Mouse (Mus musculus): ENCODE data around the gene Zbtb18.

The Zbtb18 gene

DNA sequence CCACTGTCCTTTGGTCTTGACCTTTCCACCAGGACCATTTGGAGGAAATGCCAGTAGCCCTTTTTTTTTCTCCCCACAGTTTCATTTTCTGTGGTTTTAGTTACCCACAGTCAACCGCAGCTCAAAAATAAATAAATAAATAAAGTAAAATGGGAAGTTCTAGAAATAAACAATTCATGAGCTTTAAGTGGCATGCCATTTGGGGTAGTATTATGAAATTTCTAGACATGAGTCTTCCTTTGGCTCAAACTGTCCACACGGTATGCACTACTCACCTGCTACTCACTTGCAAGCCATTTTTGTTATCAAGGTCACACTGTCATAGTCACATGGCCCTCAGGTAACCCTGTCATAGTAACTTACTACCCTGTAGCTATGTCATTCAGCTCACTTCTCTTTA, 41.5 kb downstream of the Zbtb18 start:
- DNase-seq (ENCODE audit: low spot score) = no peak

DNA sequence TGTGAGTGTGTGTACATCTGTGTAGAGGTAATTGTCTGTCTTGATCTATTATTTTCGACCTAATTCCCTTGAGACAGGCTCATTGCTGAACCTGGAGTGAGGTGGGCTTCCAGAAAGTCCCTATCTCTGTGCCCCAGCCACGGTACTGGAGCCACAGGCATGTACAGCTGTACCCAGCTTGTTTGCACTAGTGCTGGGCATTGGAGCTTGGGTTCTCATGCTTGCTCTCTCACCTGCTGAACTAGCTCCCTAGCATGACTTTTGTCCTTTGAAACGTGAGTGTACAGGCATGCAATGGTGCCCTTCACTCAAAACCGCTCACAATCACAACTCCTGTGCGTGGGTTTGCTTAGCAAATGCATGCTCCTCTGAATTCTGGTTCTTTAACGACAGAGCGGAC, 42.1 kb downstream of the Zbtb18 start:
- no peak for DNase-seq (ENCODE audit: low spot score)

DNA sequence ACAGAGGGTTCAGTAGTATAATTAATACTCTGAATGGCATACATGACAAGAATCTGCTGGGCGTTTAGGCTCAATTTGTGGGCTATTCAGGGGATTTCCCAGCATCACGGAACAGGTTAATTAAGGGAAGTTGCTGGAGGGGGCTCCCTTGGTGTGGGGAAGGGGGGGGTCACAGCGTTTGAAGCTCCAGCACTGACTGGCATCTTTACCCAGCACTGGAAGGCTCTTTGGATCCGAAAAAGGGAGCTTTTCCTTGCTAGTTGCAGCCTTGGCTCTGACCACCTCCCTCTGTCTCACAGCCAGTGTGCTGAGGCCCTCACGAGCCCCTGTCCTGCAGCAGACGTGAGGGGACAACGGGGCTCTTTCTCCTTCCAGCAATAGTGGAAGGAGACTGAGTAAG, 42.5 kb downstream of the Zbtb18 start:
- no peak for DNase-seq (ENCODE audit: low spot score)

DNA sequence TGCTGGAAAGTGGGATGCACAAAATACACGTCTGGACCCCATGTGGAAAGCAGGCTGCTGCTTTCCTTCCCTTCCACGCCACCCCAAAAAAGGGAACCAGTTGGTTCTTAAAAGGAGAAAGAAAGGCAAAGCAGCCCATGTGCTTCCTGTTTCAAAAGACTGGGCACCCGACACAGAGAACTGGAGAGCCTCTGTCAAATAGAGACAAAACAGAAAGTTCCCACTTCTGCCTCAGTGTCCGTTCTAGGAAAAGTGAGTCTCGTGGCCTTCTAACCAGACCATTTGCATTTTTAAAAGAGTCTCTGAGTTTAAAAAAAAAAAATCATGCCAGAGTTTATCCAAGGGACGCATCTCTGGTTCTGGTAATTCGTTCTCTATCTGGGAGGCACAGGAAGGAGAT, 47.7 kb downstream of the Zbtb18 start:
- DNase-seq (ENCODE audit: low spot score) = no peak

DNA sequence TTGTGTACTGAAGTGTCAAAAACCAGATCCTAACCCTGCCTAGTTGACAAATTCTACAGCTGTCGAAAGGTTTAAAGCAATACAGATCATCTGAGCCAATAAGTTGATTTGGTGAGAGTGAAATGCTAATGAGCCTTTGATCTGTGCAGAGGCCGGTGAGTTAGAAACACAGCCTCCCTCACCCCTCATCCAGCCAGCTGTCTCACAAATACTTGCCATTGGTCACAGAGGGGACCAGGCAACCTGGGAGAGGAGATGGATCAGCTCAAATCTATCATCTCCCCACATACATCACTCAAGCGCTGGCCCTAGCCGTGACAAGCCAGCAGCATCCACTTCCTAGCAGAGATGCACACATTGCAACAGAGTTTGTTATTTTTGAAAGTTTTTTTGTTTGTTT, 48.7 kb downstream of the Zbtb18 start:
- DNase-seq (ENCODE audit: low spot score) = no peak

DNA sequence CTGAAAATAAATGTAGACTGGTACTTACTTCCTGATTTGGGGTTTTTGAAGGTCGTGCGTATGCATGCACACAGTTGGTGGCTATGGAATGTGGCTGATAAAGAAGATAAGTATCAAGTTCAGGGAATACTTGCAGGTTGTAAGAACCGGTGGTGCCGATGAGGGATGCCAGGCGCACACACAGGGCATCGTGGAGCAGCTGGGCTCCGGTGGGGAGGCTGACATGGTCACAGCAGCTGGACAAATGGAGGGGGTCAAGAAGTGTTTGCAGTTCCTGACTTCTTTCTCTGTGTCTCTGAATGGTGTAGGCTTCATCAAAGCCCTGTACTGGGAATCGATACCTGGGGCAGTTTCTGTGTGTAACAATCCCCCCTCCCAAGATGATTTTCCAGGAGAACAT, 49.1 kb downstream of the Zbtb18 start:
- no peak for DNase-seq (ENCODE audit: low spot score)

DNA sequence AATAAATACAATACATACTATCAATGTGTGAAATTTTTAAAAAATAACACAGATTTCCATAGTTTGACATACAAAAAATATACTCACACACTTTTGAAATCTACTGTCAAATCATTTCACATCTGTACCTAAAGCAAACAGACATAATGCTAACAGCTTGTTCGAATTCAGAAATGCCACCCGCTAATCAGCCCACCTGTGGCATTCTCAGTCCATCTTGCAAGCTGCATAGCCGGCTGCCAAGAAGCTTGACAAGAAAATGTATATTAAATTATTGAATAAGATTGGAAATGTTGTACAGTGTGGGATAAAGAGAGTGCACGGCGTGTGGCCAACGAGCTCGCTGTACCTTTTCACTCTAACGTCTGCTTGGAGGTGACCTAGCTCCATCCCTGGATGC, 52.2 kb downstream of the Zbtb18 start:
- no peak for DNase-seq (ENCODE audit: low spot score)

DNA sequence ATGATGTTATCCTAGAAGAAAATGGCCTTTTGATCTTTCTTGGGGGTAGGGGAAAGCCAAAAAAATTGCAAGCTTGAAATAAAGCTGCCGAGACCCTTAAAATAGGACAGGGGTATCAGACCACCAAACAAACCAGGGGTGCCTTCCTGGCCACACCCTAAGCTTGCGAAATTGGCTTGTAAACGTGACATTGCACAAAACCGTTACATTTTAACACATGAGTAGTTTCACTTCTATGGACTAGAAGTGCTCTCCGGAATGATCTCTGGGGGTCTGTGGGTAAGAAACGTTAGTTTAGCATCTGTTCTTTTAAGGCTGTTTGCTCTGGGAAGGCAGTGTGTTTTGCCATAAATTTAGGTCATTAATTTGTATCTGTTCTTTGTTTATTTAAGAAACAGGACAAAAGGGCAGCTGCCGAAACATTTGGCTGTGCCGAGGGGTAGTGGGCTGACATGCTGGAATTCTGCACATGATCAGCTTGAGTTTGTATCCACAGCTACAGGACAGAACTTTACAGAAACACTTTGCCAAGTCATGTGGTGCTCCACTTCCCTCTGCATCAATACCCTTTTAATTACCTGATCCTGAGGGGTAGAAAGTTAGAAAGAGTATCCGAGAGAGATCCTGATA, 52.9 kb downstream of the Zbtb18 start:
- DNase-seq (ENCODE audit: low spot score) = no peak

Measured in ovary, postnatal 10 days (tissue).